Mouse (Mus musculus): ENCODE measurements around the gene Cbl.

GRCm38 (mm10) chr9:44129633-44130032 lies 104.2 kb downstream of the Cbl start:
- TF ChIP-seq POLR2A (IDR thresholded peaks at IDR 0.05; ENCODE audit: extremely low read depth, insufficient read depth, low read length) (no peak), CTCF (IDR thresholded peaks at IDR 0.05; ENCODE audit: low read depth, low read length) (no peak)

Data from liver, adult 2 months (tissue).